Mouse (Mus musculus) adrenal gland, postnatal 25 days (tissue): Measurements from ENCODE around the gene Trim31. TPM values are rescaled to one million over a fixed set of nuclear protein-coding genes. Genes with fewer than 3 reads are reported as not detected.

Source experiments
- DNase-seq: peaks from one replicate; pipeline ENCODE4 v3.0.0; 2021; ENCODE audit warnings: mixed read lengths
- total RNA-seq: library from RNA; stranded (reverse); gene quantifications from 2 replicates; pipeline ENCODE4 v1.2.3, GENCODE M21; 2021

The Trim31 gene
- total RNA-seq, 1 experiment from 2014 or later, result not detected

DNA sequence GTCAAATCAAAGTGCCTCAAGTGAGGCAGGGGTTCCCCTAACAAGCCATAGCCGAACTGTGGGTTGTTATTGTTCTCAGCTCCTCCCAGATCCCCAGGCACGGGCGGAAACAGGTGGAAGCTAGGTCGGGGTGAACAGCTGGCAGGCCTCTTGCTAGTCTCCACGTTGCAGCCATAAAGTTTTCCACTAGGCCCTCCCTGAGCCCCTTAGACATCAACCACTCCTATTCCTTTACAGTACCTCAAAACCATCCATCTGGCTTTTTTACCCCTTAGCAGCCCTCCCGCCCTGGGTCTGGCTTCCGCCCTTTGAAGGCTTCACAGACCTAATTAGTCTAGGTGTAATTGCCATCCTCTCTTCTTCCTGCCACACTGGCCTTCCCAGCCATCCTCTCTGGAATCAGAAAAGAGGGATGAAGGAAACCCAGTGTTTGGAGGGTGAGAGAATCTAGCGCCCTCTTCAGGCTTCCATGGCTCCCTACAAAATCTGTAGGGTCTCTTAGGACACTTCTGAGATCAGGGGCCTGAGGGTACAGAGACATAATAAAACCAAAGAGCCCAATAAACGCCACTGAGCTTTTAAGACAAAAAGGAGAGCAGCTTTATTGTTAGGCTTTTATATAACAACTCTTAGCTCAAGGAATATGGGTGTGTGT lies 46.3 kb downstream of the Trim31 start:
- no peak for DNase-seq

DNA sequence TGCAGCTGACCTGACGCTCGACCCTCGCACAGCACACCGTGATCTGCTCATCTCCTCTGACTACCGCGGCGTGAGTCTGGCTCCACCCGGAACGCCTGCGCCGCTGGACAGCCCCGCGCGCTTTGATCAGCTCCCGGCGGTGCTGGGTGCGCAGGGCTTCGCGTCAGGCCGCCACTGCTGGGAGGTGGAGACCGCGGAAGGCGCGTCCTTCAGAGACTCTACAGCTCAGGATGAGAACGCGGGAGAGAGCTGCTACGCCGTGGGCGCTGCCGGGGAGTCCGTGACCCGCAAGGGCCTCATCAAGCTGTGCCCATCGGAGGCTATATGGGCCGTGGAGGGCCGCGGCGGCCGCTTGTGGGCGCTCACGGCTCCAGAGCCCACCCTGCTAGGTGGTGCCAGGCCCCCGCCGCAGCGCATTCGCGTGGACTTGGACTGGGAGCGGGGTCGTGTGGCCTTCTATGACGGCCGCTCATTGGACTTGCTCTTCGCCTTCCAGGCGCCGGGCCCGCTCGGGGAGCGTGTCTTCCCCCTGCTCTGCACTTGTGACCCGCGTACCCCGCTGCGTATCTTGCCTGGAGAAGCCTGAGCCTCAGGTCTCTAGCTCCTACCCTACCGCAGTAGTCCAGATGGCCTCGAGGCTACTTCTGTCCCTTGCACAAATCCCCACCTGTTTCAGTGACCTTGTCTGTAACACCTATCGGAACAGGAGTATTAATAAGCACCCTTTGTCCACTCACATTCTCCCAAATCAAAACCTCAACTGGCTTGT lies 49.3 kb downstream of the Trim31 start:
- DNase-seq, result peak; percentile 75

DNA sequence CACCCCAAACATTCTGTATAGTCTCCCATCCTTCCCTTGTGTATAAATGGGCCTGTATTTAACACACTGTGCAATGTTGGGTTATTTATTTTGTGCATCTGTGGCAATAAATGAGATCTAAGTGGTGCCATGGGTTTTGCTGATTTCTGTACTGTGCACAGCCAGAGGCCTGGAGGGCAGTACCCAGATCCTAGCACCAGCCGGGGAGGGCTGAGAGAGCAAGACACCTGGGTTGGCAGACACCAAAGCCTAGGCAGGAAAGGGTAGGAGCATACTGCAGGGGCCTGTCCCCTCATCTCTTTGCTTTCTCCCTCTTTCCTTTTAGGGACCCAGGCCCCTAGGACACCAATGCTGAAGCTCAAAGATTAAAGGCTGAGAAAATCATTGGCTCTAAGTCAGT lies 50.4 kb downstream of the Trim31 start:
- no peak for DNase-seq

DNA sequence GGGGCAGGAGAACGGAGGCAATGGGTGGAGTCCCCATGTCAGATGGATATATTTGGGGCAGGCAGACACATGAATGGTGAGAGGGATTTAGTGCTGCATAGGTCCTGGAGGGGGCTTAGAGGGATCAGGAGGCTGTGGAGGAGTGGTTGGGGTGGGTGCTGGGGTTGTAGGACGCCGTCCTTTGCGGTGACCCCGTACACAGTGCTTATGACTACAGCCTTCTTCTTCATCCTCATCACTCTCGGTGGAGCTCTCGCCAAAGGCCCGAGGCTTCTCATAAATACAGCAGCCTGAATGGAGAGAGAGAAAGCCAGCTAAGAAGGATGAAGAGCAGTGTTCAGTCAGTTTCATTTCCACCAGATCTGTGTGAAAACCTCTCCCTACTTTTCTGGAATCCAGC lies 51.3 kb downstream of the Trim31 start:
- no peak for DNase-seq

DNA sequence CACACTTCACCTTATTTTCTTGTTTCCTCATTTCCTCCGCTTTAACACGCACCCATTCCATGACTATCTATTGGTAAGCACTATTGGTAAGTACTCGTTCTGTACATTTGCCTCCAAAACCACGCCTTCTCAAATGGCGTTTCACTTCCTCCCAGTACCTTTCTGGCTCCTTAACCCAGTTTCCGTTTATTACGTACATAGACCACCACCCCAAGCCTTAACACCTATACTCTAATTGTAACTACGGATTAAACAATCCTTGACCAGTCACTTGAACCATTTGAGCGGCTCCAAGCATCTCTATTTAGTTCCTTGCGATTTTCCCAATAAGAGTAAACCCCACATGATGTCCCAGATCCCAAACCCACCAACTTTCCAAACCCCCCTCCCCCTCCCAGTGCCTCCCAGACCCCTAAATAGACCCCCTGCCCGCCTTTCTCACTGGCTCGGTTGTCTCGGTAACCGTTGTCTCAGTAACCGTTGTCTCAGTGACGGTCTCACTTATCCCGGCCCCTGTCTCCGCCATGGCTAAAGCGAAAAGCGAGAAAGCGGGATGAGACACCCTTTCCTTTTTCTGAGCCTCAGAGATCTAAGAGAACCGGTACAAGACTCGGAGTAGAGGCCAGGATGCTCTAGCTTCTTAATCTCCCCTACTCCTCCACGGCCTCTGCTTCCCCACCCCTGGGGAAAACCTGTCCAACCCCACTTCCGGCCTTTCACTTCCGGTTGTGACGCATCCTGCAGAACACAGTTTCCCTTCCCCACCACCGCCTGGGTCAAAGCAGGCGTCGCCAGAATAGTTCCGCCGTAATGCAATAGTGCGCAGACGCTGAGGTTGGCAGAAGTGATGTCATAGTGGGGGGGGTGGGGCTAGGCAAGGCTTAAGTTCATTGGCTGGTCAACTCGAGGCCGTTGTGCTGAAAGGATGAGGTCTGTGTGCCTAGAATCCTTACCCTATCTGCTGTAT lies 53.3 kb downstream of the Trim31 start, which contains the start of gene Ppp1r11:
Gene Ppp1r11 (minus strand): TSS at position 761 of the 967 bp plus-strand sequence.
- peak; percentile 94 for DNase-seq

DNA sequence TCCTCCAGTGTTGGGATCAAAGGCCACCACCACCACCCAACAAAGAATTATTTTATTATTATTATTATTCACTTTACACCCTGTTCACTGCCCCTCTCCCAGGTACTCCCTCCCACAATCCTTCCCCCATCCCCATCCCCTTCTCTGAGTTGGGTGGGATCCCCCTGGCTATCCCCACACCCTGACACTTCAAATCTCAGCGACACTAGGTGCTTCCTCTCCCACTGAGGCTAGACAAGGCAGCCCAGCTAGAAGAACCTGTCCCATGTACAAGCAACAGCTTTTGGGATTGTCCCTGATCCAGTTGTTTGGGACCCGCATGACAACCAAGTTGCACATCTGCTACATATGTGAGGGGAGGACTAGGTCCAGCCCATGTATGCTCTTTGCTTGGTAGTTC lies 54.7 kb downstream of the Trim31 start:
- no peak for DNase-seq

DNA sequence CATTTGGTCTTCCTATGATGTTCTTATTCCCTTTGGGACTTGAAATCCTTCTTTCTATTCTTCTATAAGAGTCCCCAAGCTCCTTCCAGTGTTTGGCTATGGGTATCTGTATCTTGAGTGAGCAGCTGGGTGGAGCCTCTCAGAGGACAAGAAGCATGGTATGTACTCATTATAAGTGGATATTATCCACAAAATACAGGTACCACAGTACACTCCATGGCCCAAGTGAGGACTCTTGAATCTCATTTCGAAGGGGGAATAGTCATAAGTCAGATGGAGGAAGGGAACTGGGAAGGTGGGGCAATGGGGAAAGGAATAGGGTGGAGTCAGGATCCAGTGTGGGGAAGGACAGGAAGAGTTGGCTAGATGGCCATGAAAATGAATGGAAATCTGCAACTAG lies 55.1 kb downstream of the Trim31 start:
- DNase-seq, result no peak

DNA sequence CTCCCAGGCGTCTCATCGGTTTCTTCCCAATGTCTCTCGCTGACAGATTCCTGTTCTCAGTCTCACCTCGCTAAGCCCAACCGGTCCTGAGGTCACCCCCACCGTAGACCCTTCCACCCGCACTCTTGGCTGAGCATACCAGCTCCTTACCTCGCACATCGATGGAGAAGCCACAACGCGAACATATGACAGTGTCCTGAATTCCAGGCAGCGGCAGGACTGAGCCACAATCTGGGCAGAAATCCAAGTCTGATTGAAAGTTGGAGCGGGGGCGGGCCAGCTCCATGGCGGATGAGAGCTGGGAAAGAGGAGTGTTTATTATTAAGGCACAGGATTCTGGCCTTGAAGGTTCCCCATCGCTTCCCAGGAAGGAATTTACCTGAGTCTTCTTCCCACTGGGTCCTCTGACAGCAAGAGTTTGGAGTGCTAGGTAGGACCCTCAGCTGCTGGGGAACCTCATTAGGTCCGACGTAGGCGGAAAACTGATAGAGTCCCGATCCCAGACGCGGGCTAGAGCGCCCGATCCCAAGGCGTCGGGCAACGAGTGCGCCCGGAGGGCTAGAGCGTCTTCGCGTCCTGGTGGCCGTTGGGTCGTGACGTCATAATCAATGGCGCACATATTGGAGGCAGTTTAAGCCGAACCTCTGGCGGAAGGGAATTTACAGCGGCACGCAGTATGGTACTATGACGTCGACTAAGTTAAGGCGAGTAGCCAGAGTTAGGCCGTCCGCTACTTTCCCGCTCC lies 60.3 kb downstream of the Trim31 start, which contains the start of the genes Znrd1 and Znrd1as:
Gene Znrd1 (minus strand): TSS at position 561 of the 745 bp plus-strand sequence.
Gene Znrd1as (plus strand): TSS at position 594 of the 745 bp plus-strand sequence.
- DNase-seq, result peak; percentile 90

DNA sequence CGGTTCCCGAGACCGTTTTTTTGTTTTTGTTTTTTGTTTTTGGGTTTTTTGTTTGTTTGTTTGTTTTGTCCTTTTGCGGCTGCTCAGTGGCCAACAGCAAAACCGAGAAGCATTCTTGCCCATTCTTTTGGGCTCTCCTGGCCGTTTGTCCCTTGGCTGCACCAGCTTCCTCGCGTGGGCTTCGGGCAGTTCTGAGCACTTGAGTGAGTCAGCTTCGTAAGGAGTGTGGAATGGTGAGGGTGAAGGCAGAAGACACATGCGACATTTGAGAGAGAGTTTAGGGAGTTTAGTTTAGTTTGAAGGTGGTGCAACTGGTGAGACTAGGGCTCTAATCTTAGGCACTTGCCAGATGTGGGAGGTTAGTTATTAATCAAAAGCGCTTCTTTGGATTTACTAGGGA lies 61.0 kb downstream of the Trim31 start:
- DNase-seq, result no peak

Other genes starting within 250 kb of the Trim31 start
- not detected in 2 replicates for gene H2-M1, start 225.9 kb upstream of the Trim31 start, total RNA-seq
- gene H2-M10.5, start 125.2 kb upstream of the Trim31 start, total RNA-seq, result not detected in 2 replicates
- not detected in 2 replicates for gene H2-M10.6, start 85.9 kb upstream of the Trim31 start, total RNA-seq
- gene Trim26, start 61.0 kb upstream of the Trim31 start, total RNA-seq, result 69.2 and 77.1 TPM in 2 replicates
- gene Trim15, start 30.9 kb upstream of the Trim31 start, total RNA-seq, result not detected in 2 replicates
- gene Trim10, start 28.5 kb upstream of the Trim31 start, total RNA-seq, result 0.27 and 0.67 TPM in 2 replicates
- 0.61 TPM in 1 of 2 replicates, not detected in the other for gene Trim40, start 8.0 kb upstream of the Trim31 start, total RNA-seq
- gene Rnf39, start 44.8 kb downstream of the Trim31 start, total RNA-seq, result 0.85 TPM in 1 of 2 replicates, not detected in the other
- 78.7 and 85.4 TPM in 2 replicates for gene Ppp1r11, start 53.6 kb downstream of the Trim31 start, total RNA-seq
- gene Znrd1, start 60.4 kb downstream of the Trim31 start, total RNA-seq, result 33.8 and 41.3 TPM in 2 replicates
- 16.5 and 21.2 TPM in 2 replicates for gene Znrd1as, start 60.5 kb downstream of the Trim31 start, total RNA-seq
- not detected in 2 replicates for gene 2410137M14Rik, start 83.1 kb downstream of the Trim31 start, total RNA-seq
- gene H2-M5, start 91.4 kb downstream of the Trim31 start, total RNA-seq, result not detected in 2 replicates
- gene Zfp57, start 103.0 kb downstream of the Trim31 start, total RNA-seq, result 2.5 and 3.8 TPM in 2 replicates
- not detected in 2 replicates for gene Mog, start 125.3 kb downstream of the Trim31 start, total RNA-seq
- 39.6 and 46.0 TPM in 2 replicates for gene Gabbr1, start 147.8 kb downstream of the Trim31 start, total RNA-seq
- not detected in 2 replicates for gene Olfr90, start 190.4 kb downstream of the Trim31 start, total RNA-seq
- not detected in 2 replicates for gene Olfr91, start 200.2 kb downstream of the Trim31 start, total RNA-seq
- not detected in 2 replicates for gene Olfr92, start 222.0 kb downstream of the Trim31 start, total RNA-seq